Mouse (Mus musculus) kidney, postnatal 25 days (tissue): ENCODE measurements at regions not wholly inside any gene's neighbourhood (a gene's known extent, or its start where the extent isn't known, plus 50 kb on each side); places are given as distances from the start of the nearest gene placed in this dataset.

ENCODE experiments used
- DNase-seq, 2 experiments: peaks; one replicate each; pipeline ENCODE4 v3.0.0; 2021; ENCODE audit warnings: mixed read lengths in 2 of 2

GRCm38 (mm10) chr7:114345860-114346259 is 69.2 kb upstream of the Pde3b start:
- DNase-seq = no peak

GRCm38 (mm10) chr7:114347006-114347405 is 68.1 kb upstream of the Pde3b start:
- DNase-seq = no peak

- no peak for DNase-seq
Measured at GRCm38 (mm10) chr7:114350968-114351367, 64.1 kb upstream of the Pde3b start.

- no peak for DNase-seq
Measured at GRCm38 (mm10) chr7:114356381-114356780, 58.7 kb upstream of the Pde3b start.

- no peak for DNase-seq
Measured at GRCm38 (mm10) chr7:114362166-114362565, 52.9 kb upstream of the Pde3b start.

- peak; percentile 66 to 70 for DNase-seq
Measured at GRCm38 (mm10) chr7:114364041-114364440, 51.0 kb upstream of the Pde3b start.
